Mouse (Mus musculus): ENCODE measurements at regions not wholly inside any gene's neighbourhood (a gene's known extent, or its start where the extent isn't known, plus 50 kb on each side); places are given as distances from the start of the nearest gene placed in this dataset.
"Not testable (repeated sequence)": the region's sequence is repeated elsewhere in the genome, so short reads cannot be mapped to it uniquely, and the experiment has no call there.

DNA sequence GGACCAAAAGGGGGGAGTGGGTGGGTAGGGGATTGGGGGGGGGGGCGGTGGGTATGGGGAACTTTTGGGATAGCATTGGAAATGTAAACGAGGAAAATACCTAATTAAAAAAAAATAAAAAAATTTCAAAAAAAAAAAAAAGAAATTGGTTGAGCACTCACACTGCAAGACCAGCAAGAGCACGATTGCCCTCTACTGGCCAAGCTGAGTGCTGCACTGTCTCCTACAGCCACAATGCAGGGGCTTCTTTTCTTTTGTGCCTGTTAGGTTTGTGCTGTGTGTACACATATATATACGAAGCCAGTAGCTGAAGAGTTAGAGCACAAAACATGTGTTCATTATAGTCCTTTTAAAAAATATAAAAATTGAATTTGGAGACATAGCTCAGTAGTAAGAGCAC lies 55.6 kb downstream of the Mup20 start:
- DNase-seq (ENCODE audit: low read depth, low spot score): peak; percentile 0

DNA sequence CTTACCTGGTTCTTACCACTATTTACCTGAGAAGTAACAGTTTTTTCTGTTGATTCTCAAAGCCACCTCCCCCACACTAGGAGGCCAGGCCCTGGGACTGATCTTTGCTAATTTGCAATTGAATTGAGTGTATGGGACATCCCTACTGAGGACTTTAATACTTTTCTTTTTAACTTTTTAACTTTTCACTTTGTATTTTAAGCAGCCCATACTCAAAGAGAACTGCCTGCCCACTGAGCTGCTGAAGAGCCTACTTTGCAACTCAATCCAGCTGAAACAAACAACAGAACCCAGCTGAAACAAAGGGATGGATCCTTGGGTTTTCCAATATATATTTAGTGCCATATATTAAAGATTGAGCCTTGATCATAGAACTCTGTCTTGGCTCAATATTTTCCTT lies 64.0 kb downstream of the Mup20 start:
- DNase-seq (ENCODE audit: low read depth, low spot score): not testable (repeated sequence)

GRCm38 (mm10) chr4:61976159-61976558 lies 77.8 kb downstream of the Mup20 start:
- DNase-seq (ENCODE audit: low read depth, low spot score): no peak

GRCm38 (mm10) chr4:61973236-61973635 lies 80.7 kb downstream of the Mup20 start:
- no peak for DNase-seq (ENCODE audit: low read depth, low spot score)

DNA sequence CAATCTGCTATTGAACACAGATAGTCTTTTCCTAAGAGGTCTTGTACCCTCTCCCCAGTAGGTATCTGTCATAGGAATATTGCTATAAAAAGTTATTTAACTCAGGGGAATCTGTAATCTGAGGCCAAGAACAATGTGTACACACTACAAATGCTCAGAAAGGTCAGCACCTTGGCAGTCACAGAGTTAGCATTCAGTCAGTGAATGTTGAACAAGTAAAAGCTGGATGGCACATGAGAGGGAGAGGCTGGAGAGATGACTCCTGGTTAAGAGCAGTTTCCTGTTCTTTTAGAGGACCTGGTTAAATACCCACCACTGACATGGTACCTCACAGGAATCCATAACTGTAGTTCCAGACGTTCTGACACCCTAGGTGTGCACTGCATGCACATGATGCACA lies 84.3 kb downstream of the Mup20 start:
- DNase-seq (ENCODE audit: low read depth, low spot score): no peak

GRCm38 (mm10) chr4:61967674-61968073 lies 86.3 kb downstream of the Mup20 start:
- DNase-seq (ENCODE audit: low read depth, low spot score): not testable (repeated sequence)

GRCm38 (mm10) chr4:61962315-61962714 lies 91.6 kb downstream of the Mup20 start:
- DNase-seq (ENCODE audit: low read depth, low spot score): no peak
